Mouse (Mus musculus) megakaryocyte-erythroid progenitor cell, adult 5-6 weeks (primary cell): Measurements from ENCODE around the gene Zbtb25. TPM values are rescaled to one million over a fixed set of nuclear protein-coding genes. Genes with fewer than 3 reads are reported as not detected.
A peak's percentile ranks its signal among the peaks of the same experiment; 100 is the strongest.

Source experiments
- ATAC-seq: replicated peaks from 2 replicates; pipeline ENCODE4 v1.8.0; 2016; ENCODE audit warnings: mild to moderate bottlenecking, inconsistent platforms; ENCODE audit not compliant: severe bottlenecking, poor library complexity, low FRiP score, low TSS enrichment
- total RNA-seq, 2 experiments: library from RNA; stranded (forward) in 1 of 2; stranded (reverse) in 1 of 2; fragments of 200-1000, 215-1000 nt in 1 of 2; fragments of >200 nt in 1 of 2; fragmentation: Nextera tagmentation in 1 of 2; gene quantifications; 2 replicates each; pipeline ENCODE4 v1.2.3; 2014 to 2017

The Zbtb25 gene
- total RNA-seq, 2 experiments from 2014 or later: 15.6 to 22.0 TPM

GRCm38 (mm10) chr12:76360868-76361267 is 8.5 kb downstream of the Zbtb25 start:
- ATAC-seq: no peak

GRCm38 (mm10) chr12:76349680-76350220 is 19.7 kb downstream of the Zbtb25 start:
- no peak for ATAC-seq

DNA sequence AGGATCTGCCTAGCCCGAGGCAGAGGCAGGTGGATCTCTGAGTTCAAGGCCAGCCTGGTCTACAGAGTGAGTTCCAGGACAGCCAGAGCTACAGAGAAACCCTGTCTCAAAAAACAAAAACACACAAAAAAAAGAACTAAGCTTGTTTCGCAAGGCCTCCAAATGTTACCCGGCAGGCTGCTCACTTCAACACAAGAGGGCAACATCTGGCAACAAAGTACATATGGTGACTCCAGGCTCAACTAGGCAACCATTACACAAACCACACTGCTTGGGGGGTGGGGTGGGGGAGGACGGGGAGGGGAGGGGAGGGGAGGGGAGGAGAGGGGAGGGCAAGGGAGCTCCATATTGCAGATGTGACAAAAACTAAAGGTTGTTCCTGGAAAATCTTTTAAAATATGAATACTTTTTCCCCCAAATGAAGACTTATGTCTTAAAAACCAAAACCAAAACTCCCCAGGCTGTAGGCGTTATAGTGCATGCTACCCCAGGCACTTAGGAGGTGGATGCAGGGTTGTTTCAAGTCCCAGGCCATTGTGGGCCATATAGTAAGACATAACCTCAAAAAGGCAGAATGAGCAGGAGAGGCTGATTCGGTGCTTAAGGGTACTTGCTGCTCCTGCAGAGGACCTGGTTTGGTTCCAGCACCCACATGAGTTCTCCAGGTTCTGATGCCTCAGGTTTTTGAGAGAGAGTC is 23.5 kb downstream of the Zbtb25 start:
- ATAC-seq: peak; percentile 62; the same call in 1 of the 2 replicates

- peak; percentile 43; the same call in 1 of the 2 replicates for ATAC-seq
Measured at GRCm38 (mm10) chr12:76341080-76341479, 28.3 kb downstream of the Zbtb25 start.

DNA sequence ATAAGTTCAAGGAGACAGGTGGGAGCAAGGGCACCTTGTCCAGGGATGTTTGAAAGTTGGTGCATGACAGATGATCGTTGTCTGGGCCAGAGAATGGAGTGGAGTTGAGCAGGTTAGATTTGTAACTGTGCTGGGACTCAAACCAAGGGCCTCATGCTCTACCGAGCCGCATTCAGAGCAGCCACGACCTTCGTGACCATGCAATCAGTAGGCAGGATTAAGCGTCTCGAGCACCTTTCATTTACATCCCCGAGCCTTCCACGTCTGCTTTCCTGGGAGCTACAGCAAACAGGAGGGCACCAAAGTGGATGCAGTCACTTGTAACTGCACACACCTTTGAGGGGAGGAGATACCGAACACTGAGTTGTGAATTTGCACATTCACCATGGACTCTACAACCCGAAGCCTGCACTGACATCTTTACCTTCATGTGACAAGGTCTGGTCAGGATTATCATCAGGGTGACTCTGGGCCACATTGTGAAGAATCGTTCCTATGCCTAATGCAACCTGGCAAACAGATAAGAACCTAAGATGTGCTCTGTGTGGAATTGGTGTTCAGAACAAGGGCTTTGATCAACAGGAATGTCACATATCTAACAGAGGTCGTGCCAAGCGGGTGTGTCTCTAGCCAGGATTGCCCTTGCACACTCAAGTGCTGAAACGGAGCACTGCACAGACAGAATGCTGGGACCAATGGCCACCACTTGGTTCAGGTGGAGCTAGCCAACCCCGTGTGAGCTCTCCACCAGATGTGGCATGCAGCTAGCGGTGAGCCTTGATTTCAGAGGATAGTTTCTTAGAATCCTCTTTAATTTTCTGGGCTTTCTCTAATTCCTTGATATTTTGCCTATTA is 33.1 kb downstream of the Zbtb25 start:
- ATAC-seq: peak; percentile 56

DNA sequence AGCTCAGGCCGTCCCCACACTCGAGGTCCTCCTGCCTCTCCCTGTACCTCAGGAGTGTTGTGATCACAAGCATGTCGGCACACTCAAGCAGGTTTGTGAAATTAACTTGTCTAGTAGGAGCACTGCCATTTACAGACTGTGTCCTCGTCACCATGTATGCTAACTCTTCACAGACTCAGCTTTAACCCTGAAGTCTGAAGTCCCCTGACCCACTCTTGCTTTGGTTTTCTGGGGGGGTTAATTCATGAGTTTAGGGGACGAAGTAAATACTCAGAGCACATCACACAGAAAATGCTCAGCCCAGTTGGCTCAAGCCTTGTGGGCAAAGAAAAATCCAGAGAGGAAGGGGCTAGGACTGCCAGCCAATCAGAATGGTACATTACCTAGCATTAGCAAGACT is 33.8 kb downstream of the Zbtb25 start:
- no peak for ATAC-seq

DNA sequence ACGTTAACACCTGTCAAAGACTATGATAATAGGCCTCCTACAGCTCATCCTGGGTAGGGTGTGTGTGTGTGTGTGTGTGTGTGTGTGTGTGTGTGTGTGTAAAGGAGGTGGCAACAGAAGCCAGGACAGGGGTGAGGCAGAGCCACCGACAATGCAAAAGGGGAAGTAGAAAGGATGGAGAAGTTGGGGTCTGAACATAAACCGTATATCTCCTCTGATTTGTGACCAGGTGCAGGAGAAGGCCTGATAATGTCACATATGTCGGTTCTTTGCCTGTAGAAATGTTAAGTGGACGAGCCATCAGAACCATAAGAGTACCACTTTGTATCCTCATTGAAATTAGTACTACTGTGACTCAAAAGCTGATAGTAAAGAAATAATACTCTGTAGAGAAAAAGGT is 35.7 kb downstream of the Zbtb25 start:
- no peak for ATAC-seq

GRCm38 (mm10) chr12:76328567-76329354 is 40.6 kb downstream of the Zbtb25 start:
- ATAC-seq: no peak

DNA sequence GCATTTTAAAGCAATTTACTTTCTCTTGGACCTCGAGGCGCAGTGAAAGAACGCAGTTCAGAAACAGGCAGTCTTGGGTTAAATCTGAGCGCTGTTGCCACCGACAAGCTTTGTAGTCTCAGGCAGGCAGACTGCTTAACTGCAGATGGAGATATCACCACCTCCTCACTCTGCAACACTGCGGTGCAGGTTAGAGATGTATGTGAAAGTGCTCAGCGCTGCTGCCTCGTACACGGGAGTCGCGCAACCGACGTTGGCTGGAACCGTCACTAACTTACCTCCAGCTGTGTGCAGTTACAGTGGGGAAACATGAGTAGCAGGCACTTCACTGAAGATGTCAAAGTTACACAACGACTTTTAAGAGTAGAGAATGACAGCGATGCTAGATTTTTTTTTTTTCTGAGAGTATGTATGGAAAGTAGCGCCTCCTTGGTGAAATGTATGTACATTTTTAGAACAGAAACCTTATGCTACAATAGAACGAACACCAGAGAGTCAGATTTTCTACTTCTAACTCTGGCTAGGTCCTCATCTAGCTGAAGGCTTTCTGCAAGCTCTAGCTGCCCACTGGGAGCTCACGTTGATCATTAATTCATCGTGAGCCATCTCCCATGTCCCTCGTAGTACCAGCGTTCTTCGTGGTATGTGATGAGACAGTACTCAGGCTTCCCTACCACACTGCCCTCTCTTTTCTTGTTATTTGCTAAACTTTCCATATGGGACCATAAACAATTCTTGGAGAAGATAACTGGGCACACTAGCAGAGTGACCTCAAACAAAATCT is 42.8 kb downstream of the Zbtb25 start:
- no peak for ATAC-seq

- ATAC-seq: peak; percentile 22
Measured at GRCm38 (mm10) chr12:76324679-76325431, 44.5 kb downstream of the Zbtb25 start, which contains the start of gene Akap5. TSS of gene Akap5 (plus strand) at chr12:76324891.

DNA sequence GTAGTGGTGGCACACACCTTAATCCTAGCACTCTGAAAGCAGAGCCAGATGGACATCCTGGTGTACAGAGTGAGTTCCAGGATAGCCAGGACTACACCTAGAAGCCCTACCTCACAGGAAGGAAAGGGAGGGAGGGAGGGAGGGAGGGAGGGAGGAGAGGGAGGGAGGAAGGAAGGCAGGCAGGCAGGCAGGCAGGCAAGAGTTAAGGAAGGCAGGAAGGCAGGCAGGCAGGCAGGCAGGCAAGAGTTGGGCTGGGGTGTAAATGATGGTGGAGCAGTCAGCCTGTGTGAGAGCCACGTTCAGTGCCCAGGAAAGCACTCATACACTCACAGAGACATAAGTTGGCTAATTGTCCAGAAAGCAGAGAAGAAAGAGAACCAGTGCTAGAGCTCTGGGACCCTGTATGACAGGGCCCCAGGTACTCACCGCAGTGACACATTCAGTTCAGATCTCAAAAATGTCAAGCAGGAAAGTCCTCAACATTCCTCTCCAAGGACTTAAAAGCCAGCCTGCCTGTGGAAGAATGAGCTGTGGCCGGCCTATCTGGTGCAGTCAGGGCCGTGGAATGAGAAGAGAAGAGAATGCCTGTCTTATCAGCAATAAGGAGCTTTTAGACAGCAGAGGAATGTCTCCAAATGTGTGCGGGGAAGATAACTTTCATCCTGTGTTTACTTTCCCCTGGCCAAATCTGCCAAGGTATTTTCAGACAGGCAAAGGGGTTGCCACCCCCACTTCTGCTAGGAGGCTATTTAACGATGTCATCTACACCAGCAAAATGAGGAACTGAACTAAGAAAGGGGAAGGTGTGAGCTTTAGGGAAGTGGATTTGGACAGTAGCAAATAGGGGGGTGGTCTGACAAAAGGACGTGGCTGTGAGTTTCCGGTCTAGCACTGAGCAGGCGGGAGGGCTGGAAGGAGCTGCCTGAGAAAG is 50.9 kb downstream of the Zbtb25 start:
- ATAC-seq: peak; percentile 86

GRCm38 (mm10) chr12:76311951-76312350 is 57.5 kb downstream of the Zbtb25 start:
- no peak for ATAC-seq

DNA sequence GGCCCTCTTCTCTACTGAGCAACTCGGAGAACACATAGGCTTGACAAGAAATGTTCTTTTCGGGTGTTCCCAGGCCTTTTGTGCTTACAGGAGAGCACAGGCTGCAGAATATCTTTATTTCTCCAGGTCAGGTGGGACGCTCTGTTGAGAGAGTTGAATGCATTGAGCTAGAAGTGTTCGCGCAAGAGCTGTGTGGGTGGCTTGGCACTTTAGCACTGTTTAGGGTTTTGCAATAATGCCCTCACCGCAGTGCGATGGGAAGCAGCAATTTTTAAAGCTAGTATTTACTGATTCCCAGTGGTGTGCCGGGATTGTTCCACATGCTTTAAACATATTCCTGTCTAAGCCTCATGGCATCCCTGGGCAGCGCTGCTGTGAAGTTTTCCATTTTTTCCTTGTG is 58.2 kb downstream of the Zbtb25 start:
- no peak for ATAC-seq

DNA sequence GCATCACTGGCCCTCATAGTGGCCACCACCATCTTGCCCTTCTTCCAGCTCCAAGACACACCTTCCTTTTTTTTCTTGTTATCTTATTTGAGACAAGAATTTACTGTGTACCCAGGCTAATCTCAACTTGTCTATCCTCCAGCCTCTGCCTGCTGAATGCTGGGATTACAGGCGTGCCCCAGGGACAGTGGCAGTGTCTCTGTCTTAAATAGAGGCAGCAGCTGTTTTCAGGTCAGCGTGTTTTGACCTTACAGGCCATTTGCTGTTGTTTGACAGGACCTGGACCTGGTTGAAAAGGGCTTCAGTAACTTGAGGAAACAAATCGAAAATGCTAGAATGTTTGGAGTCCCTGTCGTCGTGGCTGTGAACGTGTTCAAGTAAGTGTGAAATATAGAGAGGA is 58.8 kb downstream of the Zbtb25 start:
- ATAC-seq: no peak

DNA sequence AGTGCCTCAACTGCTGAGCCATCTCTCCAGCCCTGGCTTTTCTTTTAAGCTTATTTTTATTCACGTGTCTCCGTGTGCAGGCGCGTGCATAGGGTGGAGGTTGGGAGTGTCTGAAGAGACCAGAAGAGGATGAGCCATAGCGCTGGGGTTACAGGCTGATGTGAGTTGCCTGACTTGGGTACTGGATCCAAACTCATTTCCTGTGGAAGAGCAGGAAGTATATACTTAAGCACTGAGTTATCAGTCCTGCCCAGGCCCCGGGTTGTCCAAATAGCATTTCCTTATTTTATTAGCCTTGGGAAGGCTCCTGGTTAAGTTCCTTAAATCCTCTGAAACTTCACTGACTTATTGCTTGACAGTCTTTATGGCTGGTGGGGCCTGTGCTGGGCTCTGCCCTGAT is 59.4 kb downstream of the Zbtb25 start:
- no peak for ATAC-seq

GRCm38 (mm10) chr12:76308436-76308835 is 61.0 kb downstream of the Zbtb25 start:
- ATAC-seq: no peak

GRCm38 (mm10) chr12:76307964-76308363 is 61.4 kb downstream of the Zbtb25 start:
- no peak for ATAC-seq
